Mouse (Mus musculus) kidney, embryonic 15.5 days (tissue): ENCODE results near the gene Lyrm1. TPM values are rescaled to one million over a fixed set of nuclear protein-coding genes. Genes with fewer than 3 reads are reported as not detected.
A peak's percentile ranks its signal among the peaks of the same experiment; 100 is the strongest.

Experiments used
- ATAC-seq: fragments of 200-750 bp; cut with Nextera tagmentation; replicated peaks from 2 replicates; pipeline ENCODE4 v1.8.0; 2017; ENCODE audit warnings: moderate TSS enrichment; ENCODE audit not compliant: low FRiP score
- H3K27ac ChIP-seq: fragments of 300-500 bp; sonication (generic); 2 replicates; pipeline ENCODE4 v1.5.1; 2015; ENCODE audit warnings: mild to moderate bottlenecking, inconsistent platforms
- H3K27me3 ChIP-seq: fragments of 300-500 bp; sonication (generic); 2 replicates; pipeline ENCODE4 v1.6.1; 2015; ENCODE audit warnings: inconsistent platforms
- H3K36me3 ChIP-seq: fragments of 300-500 bp; sonication (generic); 2 replicates; pipeline ENCODE4 v1.6.1; 2015; ENCODE audit warnings: inconsistent platforms
- H3K4me1 ChIP-seq: fragments of 300-500 bp; sonication (generic); 2 replicates; pipeline ENCODE4 v1.6.1; 2015; ENCODE audit warnings: inconsistent platforms
- H3K4me2 ChIP-seq: fragments of 300-500 bp; sonication (generic); 2 replicates; pipeline ENCODE4 v1.6.1; 2015; ENCODE audit warnings: moderate library complexity, mild to moderate bottlenecking, inconsistent platforms
- H3K4me3 ChIP-seq: fragments of 300-500 bp; sonication (generic); replicated peaks from 2 replicates; pipeline ENCODE4 v1.5.1; 2015; ENCODE audit warnings: mild to moderate bottlenecking, inconsistent platforms
- H3K9ac ChIP-seq: fragments of 300-500 bp; sonication (generic); 2 replicates; pipeline ENCODE4 v1.6.1; 2015; ENCODE audit warnings: mild to moderate bottlenecking, inconsistent platforms
- H3K9me3 ChIP-seq: fragments of 300-500 bp; sonication (generic); replicated peaks from 2 replicates; pipeline ENCODE4 v1.6.1; 2016; ENCODE audit warnings: inconsistent platforms
- WGBS: fragments of 180-500 bp; shearing (Covaris S2); methylation state at CpG from one replicate; pipeline ENCODE4 v1.1.7; 2015; ENCODE audit warnings: mixed read lengths; 5-methylcytosine and 5-hydroxymethylcytosine counted together
- polyA plus RNA-seq: library from polyadenylated mRNA; unstranded; fragments of >200 nt; fragmentation: Nextera tagmentation; extraction: Ambion mirVana; gene quantifications from 2 replicates; pipeline ENCODE4 v1.2.1, GENCODE M21; 2015

Lyrm1 gene
- polyA plus RNA-seq: 6.9 and 8.1 TPM in 2 replicates

- peak within 1 kb of the TSS; percentile 73 for H3K4me2 ChIP-seq
- peak within 1 kb of the TSS; percentile 66 for H3K4me3 ChIP-seq
- ATAC-seq: peak; percentile 98
- no peaks in the 10 kb centered on the region for H3K27me3 ChIP-seq
- no peaks in the 10 kb centered on the region for H3K36me3 ChIP-seq
- H3K27ac ChIP-seq: peak within 1 kb of the TSS; percentile 97
- under 1% methylated on average over 60 of the region's 63 CpGs for WGBS
- H3K9me3 ChIP-seq: no peaks in the 10 kb centered on the region
- peaks cover 26% of the 10 kb centered on the region for H3K4me1 ChIP-seq
- peak within 1 kb of the TSS; percentile 69 for H3K9ac ChIP-seq
Observed at GRCm38 (mm10) chr7:119895639-119896512, at the start of gene Lyrm1, which contains the start of gene Dcun1d3. Gene Lyrm1, plus strand, starts transcription at chr7:119895861. Gene Dcun1d3, minus strand, starts transcription at chr7:119896298.

- 96% methylated on average over 2 of the region's 2 CpGs for WGBS
- Histone ChIP-seq H3K27me3 (no peaks in the 10 kb centered on the region), H3K4me1 (no peaks in the 10 kb centered on the region), H3K4me2 (no peak overlapping the region), H3K27ac (no peak overlapping the region), H3K4me3 (no peak overlapping the region), H3K9ac (no peak overlapping the region), H3K9me3 (no peaks in the 10 kb centered on the region), H3K36me3 (peaks cover 55% of the 10 kb centered on the region)
- ATAC-seq: no peak
Observed at GRCm38 (mm10) chr7:119847396-119847795, 48.3 kb upstream of the Lyrm1 start.

- no peaks in the 10 kb centered on the region for H3K27me3 ChIP-seq
- no peak for ATAC-seq
- no peaks in the 10 kb centered on the region for H3K4me1 ChIP-seq
- no peak overlapping the region for H3K27ac ChIP-seq
- no peak overlapping the region for H3K9ac ChIP-seq
- 0% methylated on average over 1 of the region's 1 CpGs for WGBS
- H3K36me3 ChIP-seq: peaks cover 50% of the 10 kb centered on the region
- no peaks in the 10 kb centered on the region for H3K9me3 ChIP-seq
- H3K4me3 ChIP-seq: no peak overlapping the region
- no peak overlapping the region for H3K4me2 ChIP-seq
Observed at GRCm38 (mm10) chr7:119849096-119849495, 46.6 kb upstream of the Lyrm1 start.

GRCm38 (mm10) chr7:119850737-119851136 lies 44.9 kb upstream of the Lyrm1 start:
- no peak for ATAC-seq
- H3K9me3 ChIP-seq: no peaks in the 10 kb centered on the region
- no peak overlapping the region for H3K4me3 ChIP-seq
- no peak overlapping the region for H3K27ac ChIP-seq
- no peak overlapping the region for H3K9ac ChIP-seq
- H3K27me3 ChIP-seq: no peaks in the 10 kb centered on the region
- no peaks in the 10 kb centered on the region for H3K4me1 ChIP-seq
- WGBS: 77% methylated on average over 5 of the region's 5 CpGs
- H3K36me3 ChIP-seq: peaks cover 48% of the 10 kb centered on the region
- no peak overlapping the region for H3K4me2 ChIP-seq

- H3K4me3 ChIP-seq: no peak overlapping the region
- H3K9me3 ChIP-seq: no peaks in the 10 kb centered on the region
- ATAC-seq: no peak
- H3K4me1 ChIP-seq: no peaks in the 10 kb centered on the region
- peaks cover 50% of the 10 kb centered on the region for H3K36me3 ChIP-seq
- no peaks in the 10 kb centered on the region for H3K27me3 ChIP-seq
- no peak overlapping the region for H3K4me2 ChIP-seq
- no peak overlapping the region for H3K27ac ChIP-seq
- H3K9ac ChIP-seq: no peak overlapping the region
Observed at GRCm38 (mm10) chr7:119852494-119852893, 43.2 kb upstream of the Lyrm1 start.

- peaks cover 57% of the 10 kb centered on the region for H3K36me3 ChIP-seq
- H3K27me3 ChIP-seq: no peaks in the 10 kb centered on the region
- H3K9me3 ChIP-seq: no peaks in the 10 kb centered on the region
- ATAC-seq: no peak
- H3K27ac ChIP-seq: no peak overlapping the region
- H3K4me2 ChIP-seq: no peak overlapping the region
- no peaks in the 10 kb centered on the region for H3K4me1 ChIP-seq
- no peak overlapping the region for H3K4me3 ChIP-seq
- no peak overlapping the region for H3K9ac ChIP-seq
- WGBS: 92% methylated on average over 1 of the region's 1 CpGs
Observed at GRCm38 (mm10) chr7:119853186-119853585, 42.5 kb upstream of the Lyrm1 start.

- Histone ChIP-seq H3K9ac (no peak overlapping the region), H3K4me3 (no peak overlapping the region), H3K4me2 (no peak overlapping the region), H3K36me3 (peaks cover 63% of the 10 kb centered on the region), H3K9me3 (no peaks in the 10 kb centered on the region), H3K27ac (no peak overlapping the region), H3K27me3 (no peaks in the 10 kb centered on the region), H3K4me1 (no peaks in the 10 kb centered on the region)
- ATAC-seq: no peak
- 95% methylated on average over 2 of the region's 2 CpGs for WGBS
Observed at GRCm38 (mm10) chr7:119854362-119854761, 41.3 kb upstream of the Lyrm1 start.

- Histone ChIP-seq H3K9ac (no peak overlapping the region), H3K36me3 (peaks cover 65% of the 10 kb centered on the region), H3K9me3 (no peaks in the 10 kb centered on the region), H3K27me3 (no peaks in the 10 kb centered on the region), H3K4me1 (no peaks in the 10 kb centered on the region), H3K27ac (no peak overlapping the region), H3K4me2 (no peak overlapping the region), H3K4me3 (no peak overlapping the region)
- no peak for ATAC-seq
Observed at GRCm38 (mm10) chr7:119855031-119855430, 40.6 kb upstream of the Lyrm1 start.

- no peak for ATAC-seq
- no peak overlapping the region for H3K27ac ChIP-seq
- no peak overlapping the region for H3K4me3 ChIP-seq
Observed at GRCm38 (mm10) chr7:119859476-119859875, 36.2 kb upstream of the Lyrm1 start.

GRCm38 (mm10) chr7:119860116-119860515 lies 35.5 kb upstream of the Lyrm1 start:
- Histone ChIP-seq H3K4me2 (no peak overlapping the region), H3K9me3 (no peaks in the 10 kb centered on the region), H3K27me3 (no peaks in the 10 kb centered on the region), H3K36me3 (peaks cover 44% of the 10 kb centered on the region), H3K4me1 (peaks cover 8% of the 10 kb centered on the region), H3K27ac (no peak overlapping the region), H3K9ac (no peak overlapping the region), H3K4me3 (no peak overlapping the region)
- ATAC-seq: no peak
- 87% methylated on average over 3 of the region's 3 CpGs for WGBS

More at GRCm38 (mm10) chr7:119859476-119859875, 36.2 kb upstream of the Lyrm1 start:
- WGBS: 74% methylated on average over 6 of the region's 6 CpGs
- H3K9me3 ChIP-seq: no peaks in the 10 kb centered on the region
- H3K4me2 ChIP-seq: no peak overlapping the region
- no peaks in the 10 kb centered on the region for H3K27me3 ChIP-seq
- peaks cover 8% of the 10 kb centered on the region for H3K4me1 ChIP-seq
- H3K9ac ChIP-seq: no peak overlapping the region
- peaks cover 49% of the 10 kb centered on the region for H3K36me3 ChIP-seq

GRCm38 (mm10) chr7:119860554-119860953 lies 35.1 kb upstream of the Lyrm1 start:
- Histone ChIP-seq H3K4me1 (peaks cover 8% of the 10 kb centered on the region), H3K4me3 (no peak overlapping the region), H3K36me3 (peaks cover 43% of the 10 kb centered on the region), H3K27ac (no peak overlapping the region), H3K27me3 (no peaks in the 10 kb centered on the region), H3K4me2 (no peak overlapping the region), H3K9me3 (no peaks in the 10 kb centered on the region), H3K9ac (no peak overlapping the region)
- ATAC-seq: no peak
- WGBS: 91% methylated on average over 2 of the region's 2 CpGs

- Histone ChIP-seq H3K4me2 (no peak overlapping the region), H3K27ac (peak overlapping the region; percentile 74), H3K27me3 (no peaks in the 10 kb centered on the region), H3K36me3 (peaks cover 43% of the 10 kb centered on the region), H3K4me3 (no peak overlapping the region), H3K9ac (no peak overlapping the region), H3K9me3 (no peaks in the 10 kb centered on the region), H3K4me1 (peaks cover 8% of the 10 kb centered on the region)
- ATAC-seq: no peak
Observed at GRCm38 (mm10) chr7:119860971-119861334, 34.7 kb upstream of the Lyrm1 start.
